ENCODE assay signal across 8 mouse cellular contexts in genomic region chr10:67538106-67538505, GRCm38 (mm10). TPM values are rescaled to one million over a fixed set of nuclear protein-coding genes. Genes with fewer than 3 reads are reported as not detected.
DNase-seq lines count a peak whose midpoint lies in the region; ATAC-seq and TF ChIP-seq lines count a peak whose summit lies in the region.

No protein-coding gene starts in this region.

- H3K4me3 ChIP-seq in lung, embryonic 14.5 days (ENCODE audit: low read depth, low read length) = peak overlapping the region; percentile 55
- H3K4me3 ChIP-seq in cortical plate, adult 2 months (ENCODE audit: insufficient read depth, low read length) = peak overlapping the region; percentile 21
- H3K4me3 ChIP-seq in liver, embryonic 16.5 days (ENCODE audit: low read depth, low read length) = peak overlapping the region; percentile 69
- peak overlapping the region; percentile 55 for H3K4me3 ChIP-seq in thymus, adult 2 months (ENCODE audit: control insufficient read depth, insufficient read depth, low read length)

- intact Hi-C loops in heart, postnatal 36 days (cut with DNase I) = loop anchor here (5.0 to 10.0 kb wide), 2 partner anchors 109 to 447 kb away; no protein-coding TSS in a partner anchor

- H3K4me2 ChIP-seq in lung, embryonic 14.5 days = peak overlapping the region; percentile 98
- H3K4me2 ChIP-seq in liver, embryonic 16.5 days (ENCODE audit: low read depth, low read length) = peak overlapping the region; percentile 79

- H3K27ac ChIP-seq in lung, embryonic 14.5 days (ENCODE audit: low read depth) = no peak overlapping the region
- no peak overlapping the region for H3K27ac ChIP-seq in cortical plate, adult 2 months (ENCODE audit: insufficient read depth, low read length)
- no peak overlapping the region for H3K27ac ChIP-seq in liver, embryonic 16.5 days (ENCODE audit: low read length)
- no peak overlapping the region for H3K27ac ChIP-seq in thymus, adult 2 months (ENCODE audit: control insufficient read depth, insufficient read depth, low read length)

- TF ChIP-seq POLR2A in cortical plate, adult 2 months (IDR thresholded peaks at IDR 0.05; ENCODE audit: extremely low read depth, insufficient read depth, low read length) = no peak
- TF ChIP-seq POLR2A in thymus, adult 2 months (IDR thresholded peaks at IDR 0.05; ENCODE audit: control insufficient read depth, extremely low read depth, insufficient read depth, low read length, poor library complexity) = no peak

- no peak for TF ChIP-seq CTCF in lung, embryonic 14.5 days (IDR thresholded peaks at IDR 0.05; ENCODE audit: low read depth)
- no peak for TF ChIP-seq CTCF in cortical plate, adult 2 months (IDR thresholded peaks at IDR 0.05; ENCODE audit: extremely low read depth, insufficient read depth, low read length)
- TF ChIP-seq CTCF in thymus, adult 2 months (IDR thresholded peaks at IDR 0.05; ENCODE audit: borderline replicate concordance, control insufficient read depth, extremely low read depth, insufficient read depth, low read length, poor library complexity) = no peak

- H3K4me1 ChIP-seq in lung, embryonic 14.5 days (ENCODE audit: insufficient read depth) = peaks cover 5% of the 10 kb centered on the region; the same call in 1 of the 2 replicates
- peaks cover 2% of the 10 kb centered on the region for H3K4me1 ChIP-seq in cortical plate, adult 2 months (ENCODE audit: control insufficient read depth, insufficient read depth, low read length)
- peaks cover 10% of the 10 kb centered on the region for H3K4me1 ChIP-seq in liver, embryonic 16.5 days (ENCODE audit: control insufficient read depth, low read depth, low read length)
- peaks cover 26% of the 10 kb centered on the region for H3K4me1 ChIP-seq in thymus, adult 2 months (replicated peaks; ENCODE audit: control insufficient read depth, insufficient read depth, low read length)

- no peaks in the 10 kb centered on the region for H3K36me3 ChIP-seq in lung, embryonic 14.5 days (ENCODE audit: insufficient read depth)
- no peaks in the 10 kb centered on the region for H3K36me3 ChIP-seq in liver, embryonic 16.5 days (ENCODE audit: control insufficient read depth, insufficient read depth)
- H3K36me3 ChIP-seq in thymus, adult 2 months (ENCODE audit: control insufficient read depth, insufficient read depth, low read length) = no peaks in the 10 kb centered on the region

- 2% methylated on average over 19 of the region's 19 CpGs for WGBS in lung, embryonic 14.5 days
- WGBS in liver, embryonic 16.5 days (ENCODE audit: insufficient replicate concordance) = under 1% methylated on average over 19 of the region's 19 CpGs
- WGBS in thymus, adult 2 months = 3% methylated on average over 19 of the region's 19 CpGs

- no peak for DNase-seq in lung, embryonic 14.5 days
- DNase-seq in lung, postnatal 14 days = no peak
- peak; percentile 12 to 17 for DNase-seq in heart, postnatal 36 days
- DNase-seq in thymus, adult 2 months = no peak
- no peak for DNase-seq in frontal cortex, postnatal 10 days (ENCODE audit: low spot score in 2 of 2)
- no peak for DNase-seq in layer of hippocampus, adult 11-12 months (ENCODE audit: low spot score)

- H3K9me3 ChIP-seq in lung, embryonic 14.5 days (ENCODE audit: low read depth, low read length) = no peaks in the 10 kb centered on the region
- no peaks in the 10 kb centered on the region for H3K9me3 ChIP-seq in liver, embryonic 16.5 days (replicated peaks; ENCODE audit: control insufficient read depth, low read length)

- ATAC-seq in lung, embryonic 14.5 days (ENCODE audit: insufficient read depth) = no peak
- ATAC-seq in liver, embryonic 16.5 days (ENCODE audit: low read depth) = no peak

- no peak overlapping the region; the same call in 1 of the 2 replicates for H3K9ac ChIP-seq in lung, embryonic 14.5 days
- H3K9ac ChIP-seq in liver, embryonic 16.5 days (ENCODE audit: low read depth, low read length) = no peak overlapping the region

- H3K27me3 ChIP-seq in lung, embryonic 14.5 days (ENCODE audit: insufficient read depth, low read length) = peaks cover 78% of the 10 kb centered on the region
- H3K27me3 ChIP-seq in liver, embryonic 16.5 days (ENCODE audit: control insufficient read depth, insufficient read depth, low read depth, low read length) = peaks cover 85% of the 10 kb centered on the region
- peaks cover 14% of the 10 kb centered on the region for H3K27me3 ChIP-seq in thymus, adult 2 months (ENCODE audit: control insufficient read depth, insufficient read depth, low read length)

RNA-seq across cellular contexts. Expression of gene Egr2, which starts 2.8 kb away (rescaled TPM):
- 0.22 and 0.28 TPM in 2 replicates for polyA plus RNA-seq in lung, embryonic 14.5 days (2014; fragmentation: Nextera tagmentation; extraction: Ambion mirVana)
- polyA plus RNA-seq in cortical plate, adult 2 months (2012; rRNA removed) = 3.4 and 9.9 TPM in 2 replicates
- total RNA-seq in heart, postnatal 36 days (2021) = 1 to 10 TPM in 1 of 2 experiments, under 1 TPM in 1; 0.27 to 1.2 TPM
- 0.08 TPM in 1 of 2 replicates, not detected in the other for polyA plus RNA-seq in liver, embryonic 16.5 days (2015; fragmentation: Nextera tagmentation; extraction: Ambion mirVana)
- polyA plus RNA-seq in thymus, adult 2 months (2012; rRNA removed) = 73.0 and 79.2 TPM in 2 replicates

RNA-seq across cellular contexts. Expression of gene Ado, which starts 10.6 kb away (rescaled TPM):
- polyA plus RNA-seq in lung, embryonic 14.5 days (2014; fragmentation: Nextera tagmentation; extraction: Ambion mirVana) = 69.9 and 73.0 TPM in 2 replicates
- polyA plus RNA-seq in cortical plate, adult 2 months (2012; rRNA removed) = 25.9 and 28.7 TPM in 2 replicates
- 10 to 100 TPM; 16.4 to 16.6 TPM for total RNA-seq in heart, postnatal 36 days (2021)
- polyA plus RNA-seq in liver, embryonic 16.5 days (2015; fragmentation: Nextera tagmentation; extraction: Ambion mirVana) = 11.0 TPM in 2 replicates
- polyA plus RNA-seq in thymus, adult 2 months (2012; rRNA removed) = 20.7 and 25.0 TPM in 2 replicates

Comparison
In these comparisons a context has a peak if more than half of its experiments do, and no peak if none do; other contexts are left out.
1. DNase-seq: peak in heart, postnatal 36 days (2 of 2); none in lung, embryonic 14.5 days (single experiment), lung, postnatal 14 days (single experiment), thymus, adult 2 months (single experiment), frontal cortex, postnatal 10 days (0 of 2) and layer of hippocampus, adult 11-12 months (single experiment).
2. Peak in every context shown above with its lines, with median percentiles within 50 percentile points of each other: H3K4me3 ChIP-seq.